In genomic region chr5:81610223-81610622, GRCm38 (mm10) we compare ENCODE assay signal across 14 mouse cellular contexts.
DNase-seq lines count a peak whose midpoint lies in the region; ATAC-seq and TF ChIP-seq lines count a peak whose summit lies in the region.
"Had no signal": no experiment of that assay in that cellular context is flagged by ENCODE, and none has a peak within 500 bp of the region (broad histone marks: within the 10 kb centered on the region; RNA-seq: fewer than 3 reads in every experiment).

No protein-coding gene starts in this region.

- H3K9me3 ChIP-seq in forebrain, embryonic 14.5 days (replicated peaks; ENCODE audit: control insufficient read depth, low read length) = no peaks in the 10 kb centered on the region
- no peaks in the 10 kb centered on the region for H3K9me3 ChIP-seq in forebrain, embryonic 10.5 days
- no peaks in the 10 kb centered on the region for H3K9me3 ChIP-seq in midbrain, embryonic 14.5 days (ENCODE audit: control insufficient read depth, low read length)
- no peaks in the 10 kb centered on the region for H3K9me3 ChIP-seq in midbrain, embryonic 16.5 days (replicated peaks; ENCODE audit: control insufficient read depth, low read length, poor library complexity, severe bottlenecking)
- H3K9me3 ChIP-seq in hindbrain, postnatal 0 days (ENCODE audit: low read length) = no peaks in the 10 kb centered on the region
- H3K9me3 ChIP-seq: embryonic facial prominence, embryonic 12.5 days had no signal

- TF ChIP-seq CTCF in hindbrain, postnatal 0 days (IDR thresholded peaks at IDR 0.05; ENCODE audit: low read depth) = no peak

- DNase-seq in forebrain, embryonic 14.5 days (ENCODE audit: low spot score) = peak; percentile 18
- no peak for DNase-seq in forebrain, embryonic 10.5 days (ENCODE audit: extremely low spot score, low spot score)
- DNase-seq in midbrain, embryonic 14.5 days = peak; percentile 21
- DNase-seq in cerebellum, adult 11-12 months = peak; percentile 22
- DNase-seq in hindbrain, postnatal 0 days (ENCODE audit: low spot score) = peak; percentile 63
- DNase-seq in heart, adult 9 months (ENCODE audit: low spot score in 2 of 2) = no peak
- DNase-seq in kidney, adult 11 months = no peak
- DNase-seq: kidney, adult 2 months; liver; retina, postnatal 1 day; thymus, postnatal 25 days had no signal

- no peak overlapping the region for H3K4me3 ChIP-seq in forebrain, embryonic 14.5 days (ENCODE audit: low read depth, low read length)
- no peak overlapping the region for H3K4me3 ChIP-seq in forebrain, embryonic 10.5 days
- no peak overlapping the region for H3K4me3 ChIP-seq in midbrain, embryonic 14.5 days (replicated peaks; ENCODE audit: low read depth, low read length)
- no peak overlapping the region for H3K4me3 ChIP-seq in midbrain, embryonic 16.5 days (ENCODE audit: low read depth, low read length)
- no peak overlapping the region for H3K4me3 ChIP-seq in hindbrain, postnatal 0 days (ENCODE audit: low read length)
- H3K4me3 ChIP-seq: embryonic facial prominence, embryonic 12.5 days had no signal

- no peak overlapping the region for H3K27ac ChIP-seq in forebrain, embryonic 14.5 days (ENCODE audit: low read depth, low read length)
- H3K27ac ChIP-seq in forebrain, embryonic 10.5 days = no peak overlapping the region
- no peak overlapping the region for H3K27ac ChIP-seq in midbrain, embryonic 14.5 days (replicated peaks; ENCODE audit: low read depth, low read length)
- no peak overlapping the region for H3K27ac ChIP-seq in midbrain, embryonic 16.5 days (ENCODE audit: low read length)
- no peak overlapping the region for H3K27ac ChIP-seq in hindbrain, postnatal 0 days
- H3K27ac ChIP-seq: embryonic facial prominence, embryonic 12.5 days had no signal

- H3K9ac ChIP-seq in forebrain, embryonic 14.5 days (ENCODE audit: low read length) = no peak overlapping the region
- H3K9ac ChIP-seq in midbrain, embryonic 14.5 days (replicated peaks; ENCODE audit: low read length) = no peak overlapping the region
- no peak overlapping the region for H3K9ac ChIP-seq in midbrain, embryonic 16.5 days (ENCODE audit: low read depth, low read length)
- H3K9ac ChIP-seq in hindbrain, postnatal 0 days (replicated peaks; ENCODE audit: low read length) = no peak overlapping the region
- H3K9ac ChIP-seq: embryonic facial prominence, embryonic 12.5 days had no signal

- no peaks in the 10 kb centered on the region for H3K27me3 ChIP-seq in forebrain, embryonic 14.5 days (replicated peaks; ENCODE audit: control insufficient read depth, insufficient read depth, low read length)
- H3K27me3 ChIP-seq in forebrain, embryonic 10.5 days (ENCODE audit: poor library complexity, severe bottlenecking) = no peaks in the 10 kb centered on the region
- H3K27me3 ChIP-seq in midbrain, embryonic 14.5 days (ENCODE audit: control insufficient read depth, insufficient read depth, low read length) = no peaks in the 10 kb centered on the region
- no peaks in the 10 kb centered on the region for H3K27me3 ChIP-seq in midbrain, embryonic 16.5 days (ENCODE audit: control insufficient read depth, insufficient read depth, low read depth, low read length)
- H3K27me3 ChIP-seq in hindbrain, postnatal 0 days (ENCODE audit: insufficient read depth, low read length) = no peaks in the 10 kb centered on the region
- H3K27me3 ChIP-seq: embryonic facial prominence, embryonic 12.5 days had no signal

- H3K36me3 ChIP-seq in forebrain, embryonic 14.5 days (ENCODE audit: control insufficient read depth, insufficient read depth, low read length) = no peaks in the 10 kb centered on the region
- H3K36me3 ChIP-seq in forebrain, embryonic 10.5 days (replicated peaks) = no peaks in the 10 kb centered on the region
- no peaks in the 10 kb centered on the region for H3K36me3 ChIP-seq in midbrain, embryonic 14.5 days (ENCODE audit: control insufficient read depth, insufficient read depth, low read length)
- H3K36me3 ChIP-seq in midbrain, embryonic 16.5 days (ENCODE audit: control insufficient read depth, insufficient read depth, low read length) = no peaks in the 10 kb centered on the region
- H3K36me3 ChIP-seq in hindbrain, postnatal 0 days (ENCODE audit: insufficient read depth, low read length) = no peaks in the 10 kb centered on the region
- H3K36me3 ChIP-seq: embryonic facial prominence, embryonic 12.5 days had no signal

- H3K4me1 ChIP-seq in forebrain, embryonic 14.5 days (ENCODE audit: control insufficient read depth, insufficient read depth, low read length) = no peaks in the 10 kb centered on the region
- H3K4me1 ChIP-seq in forebrain, embryonic 10.5 days = no peaks in the 10 kb centered on the region
- H3K4me1 ChIP-seq in midbrain, embryonic 14.5 days (ENCODE audit: control insufficient read depth, insufficient read depth, low read length) = no peaks in the 10 kb centered on the region
- H3K4me1 ChIP-seq in midbrain, embryonic 16.5 days (ENCODE audit: control insufficient read depth, insufficient read depth, low read length) = peaks cover 4% of the 10 kb centered on the region; the same call in 1 of the 2 replicates
- no peaks in the 10 kb centered on the region for H3K4me1 ChIP-seq in hindbrain, postnatal 0 days (ENCODE audit: insufficient read depth, low read length)
- H3K4me1 ChIP-seq: embryonic facial prominence, embryonic 12.5 days had no signal

- no peak for ATAC-seq in forebrain, embryonic 14.5 days
- ATAC-seq in midbrain, embryonic 14.5 days (ENCODE audit: low FRiP score, low TSS enrichment) = no peak; the same call in 1 of the 2 replicates
- ATAC-seq in midbrain, embryonic 16.5 days = no peak
- ATAC-seq in hindbrain, postnatal 0 days = peak; percentile 79
- ATAC-seq: lung, postnatal 0 days had no signal

- H3K4me2 ChIP-seq in forebrain, embryonic 14.5 days (ENCODE audit: low read length) = no peak overlapping the region
- H3K4me2 ChIP-seq in midbrain, embryonic 14.5 days (ENCODE audit: low read length) = no peak overlapping the region
- no peak overlapping the region for H3K4me2 ChIP-seq in midbrain, embryonic 16.5 days (ENCODE audit: low read length)
- H3K4me2 ChIP-seq in hindbrain, postnatal 0 days (ENCODE audit: low read depth, low read length) = no peak overlapping the region
- H3K4me2 ChIP-seq: embryonic facial prominence, embryonic 12.5 days had no signal

- WGBS in forebrain, embryonic 14.5 days = 75% methylated on average over 5 of the region's 5 CpGs
- WGBS in forebrain, embryonic 10.5 days = 93% methylated on average over 5 of the region's 5 CpGs
- 74% methylated on average over 5 of the region's 5 CpGs for WGBS in midbrain, embryonic 14.5 days
- WGBS in midbrain, embryonic 16.5 days = 62% methylated on average over 5 of the region's 5 CpGs
- 37% methylated on average over 5 of the region's 5 CpGs for WGBS in hindbrain, postnatal 0 days

Comparison
In these comparisons a context has a peak if more than half of its experiments do, and no peak if none do; other contexts are left out.
1. DNase-seq: peak in forebrain, embryonic 14.5 days (single experiment), midbrain, embryonic 14.5 days (single experiment), cerebellum, adult 11-12 months (single experiment) and hindbrain, postnatal 0 days (single experiment); none in forebrain, embryonic 10.5 days (single experiment), heart, adult 9 months (0 of 2) and kidney, adult 11 months (single experiment).